Mouse (Mus musculus): ENCODE results near the gene Tns4. TPM values are rescaled to one million over a fixed set of nuclear protein-coding genes. Genes with fewer than 3 reads are reported as not detected.

Gene Tns4
- total and polyA plus RNA-seq, 3 experiments: 0.03 TPM; not detected in 2

- H3K4me1 ChIP-seq (ENCODE audit: control insufficient read depth in 1 of 2, insufficient read depth in 2 of 2, low read length in 2 of 2): peaks cover 0 to 22% of the 10 kb centered on the region in 2 experiments; a peak in 2 of 4 replicates
- H3K36me3 ChIP-seq (ENCODE audit: control insufficient read depth in 1 of 2, insufficient read depth in 2 of 2, low read length in 2 of 2): peaks cover 0 to 6% of the 10 kb centered on the region in 2 experiments; a peak in 2 of 4 replicates
- no peak for DNase-seq (ENCODE audit: low read depth, low spot score)
- no peak overlapping the region for H3K27ac ChIP-seq (ENCODE audit: control insufficient read depth, low read depth, low read length)
- no peaks in the 10 kb centered on the region for H3K9me3 ChIP-seq (replicated peaks; ENCODE audit: insufficient read depth, low read length)
- TF ChIP-seq UBTF (IDR thresholded peaks at IDR 0.05; ENCODE audit: borderline replicate concordance, insufficient read depth, low read depth, low read length) (no peak), BHLHE40 (IDR thresholded peaks at IDR 0.05; ENCODE audit: borderline replicate concordance, low read depth, low read length) (no peak), GABPA (IDR thresholded peaks at IDR 0.05; ENCODE audit: low read depth, low read length) (no peak), RCOR1 (IDR thresholded peaks at IDR 0.05; ENCODE audit: low read depth, low read length) (no peak), NRF1 (IDR thresholded peaks at IDR 0.05; ENCODE audit: insufficient read depth, low read depth, low read length, poor library complexity, severe bottlenecking) (no peak), ELF1 (IDR thresholded peaks at IDR 0.05; ENCODE audit: low read depth, low read length) (no peak), HCFC1 (IDR thresholded peaks at IDR 0.05; ENCODE audit: low read depth, low read length) (no peak), NELFE (IDR thresholded peaks at IDR 0.05; ENCODE audit: low read depth, low read length) (no peak), MAZ (IDR thresholded peaks at IDR 0.05; ENCODE audit: low read depth, low read length) (no peak), POLR2A (IDR thresholded peaks at IDR 0.05; ENCODE audit: control insufficient read depth in 1 of 2, insufficient read depth in 1 of 2, low read depth in 1 of 2, low read length in 2 of 2, poor library complexity in 1 of 2) (no peak), CHD1 (IDR thresholded peaks at IDR 0.05; ENCODE audit: low read depth, low read length) (no peak), CTCF (IDR thresholded peaks at IDR 0.05 in 2 of 3, conservative IDR thresholded peaks at IDR 0.05 in 1 of 3; ENCODE audit: control insufficient read depth in 1 of 3, insufficient read depth in 1 of 3, low read depth in 2 of 3, low read length in 3 of 3, poor library complexity in 1 of 3, severe bottlenecking in 1 of 3) (no peak), RAD21 (IDR thresholded peaks at IDR 0.05; ENCODE audit: low read depth, low read length) (no peak)
- no peak overlapping the region for H3K4me3 ChIP-seq (ENCODE audit: control insufficient read depth in 1 of 2, insufficient read depth in 1 of 2, low read depth in 2 of 2, low read length in 2 of 2)
- peaks cover 0 to 5% of the 10 kb centered on the region in 2 experiments; a peak in 2 of 4 replicates for H3K27me3 ChIP-seq (ENCODE audit: control insufficient read depth in 1 of 2, insufficient read depth in 2 of 2, low read length in 2 of 2)
- H3K9ac ChIP-seq (ENCODE audit: control insufficient read depth, low read depth, low read length, poor library complexity, severe bottlenecking): no peak overlapping the region
- H3K79me2 ChIP-seq (ENCODE audit: control insufficient read depth, insufficient read depth, low read length, poor library complexity): no peaks in the 10 kb centered on the region
Measured at GRCm38 (mm10) chr11:99129287-99129686, 40.2 kb upstream of the Tns4 start.

DNA sequence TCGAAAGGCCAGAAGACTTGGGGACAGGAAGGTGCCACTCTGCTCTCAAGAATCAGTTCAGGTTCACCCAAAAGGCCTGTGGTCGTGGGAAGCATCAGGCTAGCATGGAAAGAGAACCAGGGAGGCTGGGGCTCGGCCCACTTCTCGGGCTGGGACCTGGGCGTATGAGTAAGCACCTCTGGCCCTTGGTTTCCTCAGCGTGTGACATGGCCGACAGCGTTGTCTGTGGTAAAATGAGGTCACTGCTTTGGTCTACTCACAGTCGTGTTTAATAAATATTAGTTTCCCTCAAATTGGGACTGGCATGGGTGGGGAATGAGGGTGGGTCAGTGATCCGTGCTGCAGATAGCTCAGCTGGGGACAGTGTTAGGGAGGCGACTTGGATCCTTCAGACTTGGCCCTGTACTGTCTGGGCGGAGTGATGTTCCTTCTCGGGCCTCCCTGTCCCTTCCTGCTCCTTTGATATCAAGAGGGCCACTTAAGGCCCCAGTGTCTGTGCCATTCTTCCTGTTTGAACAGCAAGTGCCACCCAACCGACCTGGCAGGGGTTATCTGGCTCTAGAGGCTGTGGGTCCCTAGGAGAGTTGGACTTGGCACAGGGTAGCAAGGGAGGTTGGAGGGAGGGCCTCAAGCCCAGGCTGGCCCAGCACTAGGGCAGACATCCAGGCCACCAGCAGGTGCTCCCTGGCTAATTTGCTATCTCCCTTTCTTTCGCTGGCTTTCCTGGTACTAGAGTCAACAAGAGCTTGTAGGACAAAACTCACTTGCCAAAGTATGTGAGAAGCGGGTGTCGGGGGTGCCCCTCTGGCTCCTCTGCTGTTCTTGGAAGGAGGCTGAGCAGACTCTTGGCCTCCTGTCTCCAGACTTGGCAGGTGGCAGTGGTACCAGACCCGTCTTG, 38.9 kb upstream of the Tns4 start:
- no peak overlapping the region for H3K4me3 ChIP-seq (ENCODE audit: control insufficient read depth in 1 of 2, insufficient read depth in 1 of 2, low read depth in 2 of 2, low read length in 2 of 2)
- peaks cover 0 to 23% of the 10 kb centered on the region in 2 experiments; a peak in 2 of 4 replicates for H3K4me1 ChIP-seq (ENCODE audit: control insufficient read depth in 1 of 2, insufficient read depth in 2 of 2, low read length in 2 of 2)
- no peaks in the 10 kb centered on the region for H3K9me3 ChIP-seq (replicated peaks; ENCODE audit: insufficient read depth, low read length)
- peaks cover 0 to 2% of the 10 kb centered on the region in 2 experiments; a peak in 1 of 4 replicates for H3K27me3 ChIP-seq (ENCODE audit: control insufficient read depth in 1 of 2, insufficient read depth in 2 of 2, low read length in 2 of 2)
- H3K27ac ChIP-seq (ENCODE audit: control insufficient read depth, low read depth, low read length): no peak overlapping the region
- DNase-seq (ENCODE audit: low read depth, low spot score): no peak
- H3K36me3 ChIP-seq (ENCODE audit: control insufficient read depth in 1 of 2, insufficient read depth in 2 of 2, low read length in 2 of 2): peaks cover 0 to 6% of the 10 kb centered on the region in 2 experiments; a peak in 2 of 4 replicates
- H3K79me2 ChIP-seq (ENCODE audit: control insufficient read depth, insufficient read depth, low read length, poor library complexity): no peaks in the 10 kb centered on the region
- TF ChIP-seq ZNF384 (IDR thresholded peaks at IDR 0.05; ENCODE audit: low read depth, low read length) (no peak), POLR2A (IDR thresholded peaks at IDR 0.05; ENCODE audit: control insufficient read depth in 1 of 2, insufficient read depth in 1 of 2, low read depth in 1 of 2, low read length in 2 of 2, poor library complexity in 1 of 2) (no peak), SIN3A (IDR thresholded peaks at IDR 0.05; ENCODE audit: low read length) (no peak), MAFK (IDR thresholded peaks at IDR 0.05; ENCODE audit: borderline replicate concordance, low read depth, low read length) (no peak), E2F4 (IDR thresholded peaks at IDR 0.05; ENCODE audit: borderline replicate concordance, low read depth, low read length) (no peak), ELF1 (IDR thresholded peaks at IDR 0.05; ENCODE audit: low read depth, low read length) (no peak), JUND (IDR thresholded peaks at IDR 0.05; ENCODE audit: low read depth, low read length) (no peak), MYC (IDR thresholded peaks at IDR 0.05; ENCODE audit: low read depth, low read length) (no peak), CHD1 (IDR thresholded peaks at IDR 0.05; ENCODE audit: low read depth, low read length) (no peak), ZMIZ1 (IDR thresholded peaks at IDR 0.05; ENCODE audit: low read depth, low read length) (no peak), CHD2 (IDR thresholded peaks at IDR 0.05; ENCODE audit: low read length) (no peak), POLR2AphosphoS5 (IDR thresholded peaks at IDR 0.05; ENCODE audit: borderline replicate concordance, low read depth, low read length) (no peak), ZC3H11A (IDR thresholded peaks at IDR 0.05; ENCODE audit: low read depth, low read length) (no peak), TAL1 (IDR thresholded peaks at IDR 0.05; ENCODE audit: low read length) (no peak), RAD21 (IDR thresholded peaks at IDR 0.05; ENCODE audit: low read depth, low read length) (no peak), USF2 (IDR thresholded peaks at IDR 0.05; ENCODE audit: borderline replicate concordance in 1 of 2, insufficient read depth in 1 of 2, low read depth in 1 of 2, low read length in 2 of 2) (no peak), EP300 (IDR thresholded peaks at IDR 0.05; ENCODE audit: low read depth in 1 of 2, low read length in 2 of 2) (no peak), MAZ (IDR thresholded peaks at IDR 0.05; ENCODE audit: low read depth, low read length) (no peak), USF1 (IDR thresholded peaks at IDR 0.05; ENCODE audit: low read depth, low read length) (no peak), MXI1 (IDR thresholded peaks at IDR 0.05; ENCODE audit: low read depth, low read length) (no peak)
- H3K9ac ChIP-seq (ENCODE audit: control insufficient read depth, low read depth, low read length, poor library complexity, severe bottlenecking): no peak overlapping the region
